Mouse (Mus musculus): ENCODE results near the gene P4ha2.

DNA sequence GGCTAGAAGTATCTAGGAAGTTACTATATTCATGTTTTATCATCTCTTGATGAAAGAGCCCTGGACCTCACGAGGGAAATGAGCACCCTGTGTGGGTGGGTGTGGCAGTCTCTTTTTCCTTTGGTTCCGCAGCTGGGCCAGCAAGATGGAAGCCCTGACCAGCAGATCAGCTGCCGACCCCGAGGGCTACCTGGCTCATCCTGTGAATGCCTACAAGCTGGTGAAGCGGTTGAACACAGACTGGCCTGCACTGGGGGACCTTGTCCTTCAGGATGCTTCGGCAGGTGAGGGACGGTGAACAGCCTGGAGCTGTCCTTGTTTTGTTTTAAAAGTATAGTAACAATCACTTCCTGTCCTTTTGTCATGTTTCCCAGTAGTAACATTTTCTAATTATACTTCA lies 11.4 kb downstream of the P4ha2 start:
- TF ChIP-seq POLR2A (IDR thresholded peaks at IDR 0.05; ENCODE audit: borderline replicate concordance, low read depth, low read length), result no peak
- no peak for TF ChIP-seq CTCF (IDR thresholded peaks at IDR 0.05; ENCODE audit: low read depth, low read length)

Data from bone marrow macrophage, adult 2 months (primary cell).